ENCODE assay signal across 8 mouse cellular contexts in genomic region chr1:151499815-151500501, GRCm38 (mm10). TPM values are rescaled to one million over a fixed set of nuclear protein-coding genes. Genes with fewer than 3 reads are reported as not detected.
A peak's percentile ranks its signal among the peaks of the same experiment; 100 is the strongest.
DNase-seq lines count a peak whose midpoint lies in the region; ATAC-seq lines count a peak whose summit lies in the region.

No protein-coding gene starts in this region.

- H3K4me1 ChIP-seq in hindbrain, embryonic 13.5 days (replicated peaks), result peaks cover 22% of the 10 kb centered on the region

- peak overlapping the region; percentile 97 for H3K27ac ChIP-seq in hindbrain, embryonic 13.5 days

- H3K4me3 ChIP-seq in hindbrain, embryonic 13.5 days, result peak overlapping the region; percentile 94

- H3K4me2 ChIP-seq in hindbrain, embryonic 13.5 days, result peak overlapping the region; percentile 60

- H3K27me3 ChIP-seq in hindbrain, embryonic 13.5 days, result peaks cover 2% of the 10 kb centered on the region; the same call in 1 of the 2 replicates

- ATAC-seq in hindbrain, embryonic 13.5 days (ENCODE audit: low FRiP score), result peak; percentile 70

- no peaks in the 10 kb centered on the region for H3K36me3 ChIP-seq in hindbrain, embryonic 13.5 days

- peak overlapping the region; percentile 94 for H3K9ac ChIP-seq in hindbrain, embryonic 13.5 days

- H3K9me3 ChIP-seq in hindbrain, embryonic 13.5 days, result no peaks in the 10 kb centered on the region

- DNase-seq in Muller cell, postnatal 12 days (ENCODE audit: inconsistent ontology term), result peak; percentile 71
- DNase-seq in cerebellum, postnatal 10 days, result peak; percentile 79 to 81
- peak; percentile 23 to 33 for DNase-seq in frontal cortex, postnatal 14 days (ENCODE audit: low spot score in 2 of 2)
- peak; percentile 19 for DNase-seq in left cerebral cortex, adult 11 months (ENCODE audit: low spot score)
- peak; percentile 67 to 74 for DNase-seq in lung, postnatal 4 days
- peak; percentile 64 for DNase-seq in retina, embryonic 14.5 days (ENCODE audit: low spot score)
- peak; percentile 60 for DNase-seq in urinary bladder, adult 2 months (ENCODE audit: low spot score)

- WGBS in hindbrain, embryonic 13.5 days, result under 1% methylated on average over 52 of the region's 59 CpGs

RNA-seq across cellular contexts. Expression of gene Rnf2, which starts 0.8 kb away (rescaled TPM):
- polyA plus RNA-seq in hindbrain, embryonic 13.5 days (2015; fragmentation: Nextera tagmentation; extraction: Ambion mirVana), result 120 and 123 TPM in 2 replicates
- polyA plus RNA-seq in urinary bladder, adult 2 months (2012; rRNA removed), result 36.3 and 37.8 TPM in 2 replicates

Comparison
In these comparisons a context has a peak if more than half of its experiments do, and no peak if none do; other contexts are left out.
1. Peak in every context shown above with its lines: DNase-seq, ATAC-seq, H3K4me3 ChIP-seq and H3K27ac ChIP-seq.
2. DNase-seq: peak in every context shown above with its lines; median percentile 80 in cerebellum, postnatal 10 days; 71 in Muller cell, postnatal 12 days; 70 in lung, postnatal 4 days; 64 in retina, embryonic 14.5 days; 60 in urinary bladder, adult 2 months; 28 in frontal cortex, postnatal 14 days; 19 in left cerebral cortex, adult 11 months.